Mouse (Mus musculus): ENCODE data around the gene Tesc. TPM values are rescaled to one million over a fixed set of nuclear protein-coding genes. Genes with fewer than 3 reads are reported as not detected.
A peak's percentile ranks its signal among the peaks of the same experiment; 100 is the strongest.

Gene Tesc
- total RNA-seq, 2 experiments from 2014 or later = 0.78 to 1.4 TPM

- intact Hi-C loops (cut with DNase I; ENCODE audit: low total_unique reads) = no loop called here
- no peak for DNase-seq
These were observed 63.3 kb downstream of the Tesc start for GRCm38 (mm10) chr5:118090837-118091236.

GRCm38 (mm10) chr5:118093321-118094035 lies 65.9 kb downstream of the Tesc start:
- intact Hi-C loops (cut with DNase I; ENCODE audit: low total_unique reads) = no loop called here
- peak; percentile 30 for DNase-seq

DNA sequence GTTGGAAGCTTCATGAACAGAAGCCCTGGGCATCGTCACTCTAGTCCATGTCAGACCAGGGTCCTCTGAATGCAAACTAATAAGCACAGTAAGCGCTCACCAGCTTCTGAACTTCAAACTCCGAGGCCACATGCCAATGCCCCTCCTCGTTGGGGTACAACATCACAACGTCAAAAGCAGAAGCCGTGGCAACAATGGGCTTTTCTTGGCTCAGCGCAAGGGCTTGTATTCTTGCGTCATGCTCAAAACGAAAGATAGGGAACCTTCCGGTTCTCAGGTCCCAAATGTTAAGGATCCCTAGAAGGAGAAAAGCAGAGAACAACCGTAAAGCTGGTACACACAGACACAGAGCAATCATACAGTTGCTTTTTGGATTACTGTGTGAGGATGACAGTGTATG lies 67.9 kb downstream of the Tesc start:
- no peak for DNase-seq
- intact Hi-C loops (cut with DNase I; ENCODE audit: low total_unique reads) = no loop called here

- no peak for DNase-seq
- intact Hi-C loops (cut with DNase I; ENCODE audit: low total_unique reads) = no loop called here
These were observed 68.3 kb downstream of the Tesc start for GRCm38 (mm10) chr5:118095849-118096248.

GRCm38 (mm10) chr5:118096317-118096716 lies 68.8 kb downstream of the Tesc start:
- DNase-seq = no peak
- intact Hi-C loops (cut with DNase I; ENCODE audit: low total_unique reads) = no loop called here

DNA sequence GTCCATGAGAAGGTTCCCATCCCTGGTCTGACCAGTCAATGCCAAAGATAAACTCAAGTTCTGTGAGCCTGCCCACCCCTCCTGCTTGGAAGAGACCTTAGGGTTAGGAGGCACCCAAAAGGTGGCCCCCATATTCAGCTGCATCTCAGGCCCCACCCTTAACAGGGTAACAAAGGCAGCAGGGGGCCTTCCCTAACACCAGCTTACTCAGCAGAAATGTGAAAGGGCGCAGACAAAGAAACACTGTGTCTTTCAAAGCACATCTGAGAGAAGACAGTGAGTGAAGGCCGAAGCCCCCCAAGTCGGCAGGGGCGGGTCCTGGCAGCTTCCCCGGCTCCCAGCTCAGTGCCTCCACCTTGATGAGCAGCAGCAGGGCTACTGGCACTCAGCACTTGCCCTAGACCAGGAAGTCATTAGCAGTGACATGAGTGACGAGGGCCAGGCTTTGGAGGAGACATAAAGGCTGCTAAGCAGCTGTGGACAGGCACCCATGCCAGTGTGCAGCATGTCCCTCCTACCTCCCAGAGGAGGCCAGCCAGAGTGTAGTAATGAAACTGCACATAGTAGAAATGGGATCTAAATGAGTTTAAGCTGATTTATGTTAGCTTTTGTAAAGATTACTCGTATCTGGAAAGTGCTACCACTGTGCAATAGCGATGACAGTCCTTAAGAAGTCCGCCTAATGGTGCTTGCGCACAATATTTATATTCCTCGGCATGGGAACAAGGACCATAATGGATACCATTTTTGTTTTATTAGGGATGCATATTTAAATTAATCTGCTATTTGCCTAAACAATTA lies 71.7 kb downstream of the Tesc start:
- intact Hi-C loops (cut with DNase I; ENCODE audit: low total_unique reads) = no loop called here
- DNase-seq = no peak

DNA sequence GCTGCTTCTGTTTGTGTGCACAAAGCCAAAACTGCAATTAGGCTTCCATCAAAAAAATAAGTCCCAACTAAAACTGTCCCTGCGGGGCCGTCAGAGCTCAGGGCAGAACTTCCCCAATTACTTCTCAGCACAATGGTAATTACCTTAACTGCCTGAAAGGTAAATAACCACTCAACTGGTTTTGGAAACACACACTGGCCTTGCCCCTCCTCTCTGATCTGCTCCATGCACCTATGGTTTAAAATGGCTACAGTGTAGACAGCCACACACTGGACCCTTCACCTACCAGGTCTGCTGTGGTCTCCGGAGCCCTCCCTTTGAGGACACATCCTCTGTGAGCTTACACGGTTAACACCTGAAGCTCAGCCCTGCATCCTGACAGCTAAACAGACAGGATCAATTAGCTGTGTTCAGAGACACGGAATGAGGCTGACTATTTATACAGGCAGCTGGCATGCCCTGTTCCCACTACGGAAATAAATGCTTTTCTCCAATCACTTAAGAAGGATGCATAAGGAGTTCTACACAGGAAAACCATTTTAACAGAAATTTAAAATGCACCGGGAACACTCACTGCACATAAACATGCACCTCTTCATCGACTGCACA lies 72.4 kb downstream of the Tesc start:
- intact Hi-C loops (cut with DNase I; ENCODE audit: low total_unique reads) = no loop called here
- DNase-seq = no peak

DNA sequence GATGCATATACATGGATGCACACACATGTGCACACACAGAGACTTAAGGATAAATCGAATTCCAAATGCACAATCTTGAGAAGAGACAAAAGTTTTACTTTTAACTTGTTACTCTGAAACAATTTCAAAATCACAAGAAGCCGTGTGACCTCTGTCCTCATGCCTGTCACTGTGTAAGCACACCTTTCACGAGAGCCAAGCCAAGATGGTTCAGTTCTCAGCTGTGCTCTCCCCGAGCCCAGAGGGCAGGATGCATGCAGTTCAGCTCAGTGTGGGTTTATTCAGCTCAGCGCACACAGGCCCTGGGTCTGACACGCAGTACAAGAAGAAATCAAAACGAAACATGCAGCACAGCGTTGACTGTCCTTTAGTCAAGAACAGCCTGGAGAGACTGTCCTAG lies 78.0 kb downstream of the Tesc start:
- intact Hi-C loops (cut with DNase I; ENCODE audit: low total_unique reads) = no loop called here
- DNase-seq = no peak

DNA sequence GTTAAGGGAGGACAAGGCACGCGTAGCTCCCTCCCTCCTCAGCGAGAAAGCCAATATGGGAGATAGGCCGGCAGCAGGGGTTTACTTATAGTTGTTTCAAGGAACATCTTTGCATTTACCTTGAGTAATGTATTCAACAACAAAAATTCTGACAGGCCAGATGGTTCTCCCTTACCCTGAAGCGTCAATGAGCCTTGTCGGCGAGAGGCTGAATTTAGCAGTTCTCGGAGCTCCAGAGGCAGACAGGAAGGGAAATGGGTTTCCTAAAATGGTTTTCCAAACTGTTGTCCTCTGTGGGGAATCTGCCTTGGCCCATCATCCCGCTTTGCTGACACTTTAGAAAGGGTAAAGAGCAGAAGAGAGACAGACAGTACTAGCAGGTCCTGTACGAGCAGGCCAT lies 79.1 kb downstream of the Tesc start:
- intact Hi-C loops (cut with DNase I; ENCODE audit: low total_unique reads) = no loop called here
- DNase-seq = no peak

- peak; percentile 65 for DNase-seq
- intact Hi-C loops (cut with DNase I; ENCODE audit: low total_unique reads) = no loop called here
These were observed 80.7 kb downstream of the Tesc start for GRCm38 (mm10) chr5:118108124-118108793.

- intact Hi-C loops (cut with DNase I; ENCODE audit: low total_unique reads) = no loop called here
- no peak for DNase-seq
These were observed 81.4 kb downstream of the Tesc start for GRCm38 (mm10) chr5:118108794-118109440.

Other genes with a start within 250 kb of the Tesc start
- gene Nos1, start 246.7 kb upstream of the Tesc start, total RNA-seq (2021) = 1 to 10 TPM; 5.7 to 7.0 TPM
- gene Fbxo21, start 51.0 kb upstream of the Tesc start, total RNA-seq (2021) = 10 to 100 TPM in 1 of 2 experiments, 1 to 10 TPM in 1; 9.5 to 13.4 TPM
- 10 to 100 TPM; 24.0 to 27.1 TPM for gene Fbxw8, start 127.7 kb downstream of the Tesc start, total RNA-seq (2021)
- gene Hrk, start 136.9 kb downstream of the Tesc start, total RNA-seq (2021) = under 1 TPM; 0.09 to 0.25 TPM
- gene Rnft2, start 217.4 kb downstream of the Tesc start, total RNA-seq (2021) = under 1 TPM; 0.62 to 0.84 TPM
- gene 2410131K14Rik, start 217.5 kb downstream of the Tesc start, total RNA-seq (2021) = 1 to 10 TPM; 3.2 to 3.4 TPM

Measured in gastrocnemius, postnatal 14 days (tissue).